Mouse (Mus musculus) kidney, postnatal 0 days (tissue): Measurements from ENCODE around the gene Gm44579. TPM values are rescaled to one million over a fixed set of nuclear protein-coding genes. Genes with fewer than 3 reads are reported as not detected.
A peak's percentile ranks its signal among the peaks of the same experiment; 100 is the strongest.

Experiments used
- ATAC-seq: fragments of 200-750 bp; cut with Nextera tagmentation; replicated peaks from 2 replicates; pipeline ENCODE4 v1.8.0; 2017; ENCODE audit warnings: low read depth, moderate number of reproducible peaks, moderate TSS enrichment, moderate library complexity; ENCODE audit not compliant: low FRiP score
- DNase-seq: peaks from one replicate; pipeline ENCODE4 v3.0.0-alpha.2; 2016; ENCODE audit warnings: low spot score
- H3K27ac ChIP-seq: fragments of 300-500 bp; sonication (generic); 2 replicates; pipeline ENCODE4 v1.5.1; 2014; ENCODE audit warnings: mild to moderate bottlenecking
- H3K27me3 ChIP-seq: fragments of 300-500 bp; sonication (generic); 2 replicates; pipeline ENCODE4 v1.6.1; 2014; ENCODE audit warnings: low read length, mixed read lengths; ENCODE audit not compliant: insufficient read depth
- H3K36me3 ChIP-seq: fragments of 300-500 bp; sonication (generic); 2 replicates; pipeline ENCODE4 v1.6.1; 2014; ENCODE audit warnings: low read length, mixed read lengths; ENCODE audit not compliant: insufficient read depth
- H3K4me1 ChIP-seq: fragments of 300-500 bp; sonication (generic); replicated peaks from 2 replicates; pipeline ENCODE4 v1.6.1; 2014; ENCODE audit warnings: antibody characterized with exemption, low read length, mixed read lengths; ENCODE audit not compliant: insufficient read depth
- H3K4me2 ChIP-seq: fragments of 300-500 bp; sonication (generic); 2 replicates; pipeline ENCODE4 v1.6.1; 2014; ENCODE audit warnings: mild to moderate bottlenecking, low read length, moderate library complexity, mixed read lengths
- H3K4me3 ChIP-seq: fragments of 300-500 bp; sonication (generic); replicated peaks from 2 replicates; pipeline ENCODE4 v1.5.1; 2014; ENCODE audit warnings: low read depth, low read length
- H3K9ac ChIP-seq: fragments of 300-500 bp; sonication (generic); 2 replicates; pipeline ENCODE4 v1.6.1; 2014; ENCODE audit warnings: low read depth, low read length
- H3K9me3 ChIP-seq: fragments of 300-500 bp; sonication (generic); replicated peaks from 2 replicates; pipeline ENCODE4 v1.6.1; 2016; ENCODE audit warnings: low read length, inconsistent platforms, mixed read lengths
- CTCF ChIP-seq: IDR thresholded peaks from 2 replicates; pipeline ENCODE4 v1.5.1; 2016; ENCODE audit warnings: antibody characterized with exemption, low read depth, mild to moderate bottlenecking, moderate library complexity
- WGBS: fragments of 180-500 bp; shearing (Covaris S2); extraction: QIAGEN DNeasy Blood & Tissue Kit; methylation state at CpG from one replicate; pipeline ENCODE4 v1.1.7; 2014; 5-methylcytosine and 5-hydroxymethylcytosine counted together
- polyA plus RNA-seq: library from polyadenylated mRNA; unstranded; fragments of >200 nt; fragmentation: Nextera tagmentation; extraction: Ambion mirVana; gene quantifications from 2 replicates; pipeline ENCODE4 v1.2.1, GENCODE M21; 2015

Gene Gm44579
- polyA plus RNA-seq, 1 experiment from 2014 or later, result not detected

- no peak for TF ChIP-seq CTCF
- Histone ChIP-seq H3K4me2 (peak overlapping the region; percentile 67; the same call in 1 of the 2 replicates), H3K9me3 (no peaks in the 10 kb centered on the region), H3K4me1 (peaks cover 3% of the 10 kb centered on the region; the same call in 1 of the 2 replicates), H3K27ac (peak overlapping the region; percentile 36; the same call in 1 of the 2 replicates), H3K27me3 (no peaks in the 10 kb centered on the region), H3K4me3 (no peak overlapping the region), H3K9ac (no peak overlapping the region), H3K36me3 (no peaks in the 10 kb centered on the region)
- 0 out of 2 replicates have a peak, but pooled peaks have one; percentile 8 for ATAC-seq
- WGBS, result 41% methylated on average over 12 of the region's 12 CpGs
- DNase-seq, result no peak
Measured at GRCm38 (mm10) chr15:98181856-98182570, 38.8 kb downstream of the Gm44579 start.

DNA sequence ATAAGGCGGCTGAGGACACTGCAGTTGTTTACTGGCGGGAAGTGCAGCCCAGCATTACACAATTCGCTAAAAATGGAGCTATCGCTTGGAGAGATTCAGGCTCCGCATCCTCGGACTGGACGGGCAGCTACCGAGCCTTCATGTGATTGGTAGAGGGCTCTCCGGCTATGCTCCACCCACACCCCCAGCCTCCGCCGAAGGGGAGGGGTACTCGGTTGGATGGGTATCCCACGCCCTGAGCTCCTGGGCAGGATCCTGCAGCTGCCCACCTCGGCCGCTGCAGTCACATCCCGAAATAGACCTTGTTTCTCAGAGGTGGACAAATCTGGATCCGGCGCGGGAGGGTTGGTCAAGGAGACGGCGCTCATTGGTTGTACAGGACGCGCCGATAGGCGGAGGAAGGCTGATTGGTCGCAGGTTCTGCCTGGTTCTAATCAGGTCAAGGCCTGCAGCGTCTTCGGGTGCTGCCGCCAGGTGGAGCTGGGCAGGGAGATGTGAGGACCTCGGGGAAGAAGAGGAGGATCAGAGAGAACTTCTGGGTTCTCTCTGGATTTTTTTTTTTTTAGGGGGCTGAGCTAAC lies 39.6 kb downstream of the Gm44579 start:
- Histone ChIP-seq H3K36me3 (no peaks in the 10 kb centered on the region), H3K9ac (peak overlapping the region; percentile 32; the same call in 1 of the 2 replicates), H3K4me1 (peaks cover 3% of the 10 kb centered on the region; the same call in 1 of the 2 replicates), H3K9me3 (no peaks in the 10 kb centered on the region), H3K4me3 (peak overlapping the region; percentile 41), H3K4me2 (peak overlapping the region; percentile 67), H3K27ac (peak overlapping the region; percentile 61; the same call in 1 of the 2 replicates), H3K27me3 (no peaks in the 10 kb centered on the region)
- WGBS, result under 1% methylated on average over 30 of the region's 30 CpGs
- ATAC-seq (peak; percentile 94), DNase-seq (peak; percentile 98)
- peak; percentile 87 for TF ChIP-seq CTCF

DNA sequence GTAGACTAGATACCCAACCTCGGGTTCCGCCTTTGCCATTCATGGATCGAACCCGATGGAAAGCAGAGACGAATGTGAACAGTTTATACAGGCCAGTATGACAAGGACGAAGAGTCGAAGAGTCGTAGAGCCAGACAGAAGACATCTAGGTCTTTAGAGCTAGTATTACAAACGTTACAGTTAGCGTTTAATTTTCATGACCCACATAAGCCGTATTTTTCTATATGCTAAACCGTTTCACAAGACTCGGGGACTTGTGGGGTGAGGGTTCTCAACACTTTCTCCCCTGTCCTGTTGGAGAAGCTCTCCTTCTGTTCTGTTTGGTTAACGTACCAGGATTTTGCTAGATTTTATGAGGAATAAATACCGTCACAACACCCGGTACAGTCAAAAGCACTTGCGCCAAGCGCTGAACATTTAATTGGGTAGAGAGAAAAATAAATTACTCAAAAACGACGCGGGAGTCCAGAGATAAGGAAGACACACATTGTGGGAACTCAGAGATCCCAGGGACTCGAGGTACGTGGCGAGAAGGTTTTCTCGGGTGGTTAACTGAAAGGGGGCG lies 40.1 kb downstream of the Gm44579 start:
- Histone ChIP-seq H3K27ac (peak overlapping the region; percentile 61; the same call in 1 of the 2 replicates), H3K9me3 (no peaks in the 10 kb centered on the region), H3K9ac (peak overlapping the region; percentile 32; the same call in 1 of the 2 replicates), H3K4me1 (peaks cover 3% of the 10 kb centered on the region; the same call in 1 of the 2 replicates), H3K36me3 (no peaks in the 10 kb centered on the region), H3K27me3 (no peaks in the 10 kb centered on the region), H3K4me3 (peak overlapping the region; percentile 41), H3K4me2 (peak overlapping the region; percentile 67)
- no peak for DNase-seq
- WGBS, result 5% methylated on average over 26 of the region's 26 CpGs
- no peak for TF ChIP-seq CTCF
- ATAC-seq, result no peak

GRCm38 (mm10) chr15:98177320-98177719 lies 43.5 kb downstream of the Gm44579 start:
- Histone ChIP-seq H3K4me1 (peaks cover 3% of the 10 kb centered on the region; the same call in 1 of the 2 replicates), H3K4me2 (no peak overlapping the region), H3K9me3 (no peaks in the 10 kb centered on the region), H3K4me3 (no peak overlapping the region), H3K9ac (no peak overlapping the region), H3K27me3 (no peaks in the 10 kb centered on the region), H3K27ac (no peak overlapping the region), H3K36me3 (no peaks in the 10 kb centered on the region)
- WGBS, result 55% methylated on average over 3 of the region's 3 CpGs
- DNase-seq, result no peak
- no peak for ATAC-seq
- no peak for TF ChIP-seq CTCF

DNA sequence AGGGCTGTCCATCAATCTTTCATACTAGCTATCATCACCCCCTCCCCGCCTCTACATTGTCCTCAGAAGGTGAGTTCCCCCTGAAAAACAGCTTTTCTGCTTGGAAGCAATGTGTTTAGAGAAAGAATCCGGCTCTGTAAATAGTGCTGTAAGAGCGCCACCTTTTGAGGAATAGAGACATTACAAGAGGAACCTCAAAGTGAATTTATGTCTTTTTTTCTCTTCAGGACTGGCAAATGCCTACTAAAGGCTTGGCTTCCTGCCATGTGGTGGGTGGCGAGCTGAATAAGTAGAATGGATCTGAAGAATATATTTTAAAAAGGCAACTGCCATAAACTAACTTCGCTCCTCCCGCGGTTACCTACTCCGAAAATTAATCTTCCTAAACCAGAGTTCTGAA lies 47.0 kb downstream of the Gm44579 start:
- DNase-seq (peak; percentile 87), ATAC-seq (no peak)
- H3K27me3 ChIP-seq, result peaks cover 4% of the 10 kb centered on the region; the same call in 1 of the 2 replicates
- WGBS, result 29% methylated on average over 8 of the region's 8 CpGs
- H3K36me3 ChIP-seq, result no peaks in the 10 kb centered on the region
- H3K9ac ChIP-seq, result no peak overlapping the region
- no peaks in the 10 kb centered on the region for H3K4me1 ChIP-seq
- no peak overlapping the region for H3K4me2 ChIP-seq
- peak; percentile 75 for TF ChIP-seq CTCF
- H3K27ac ChIP-seq, result no peak overlapping the region
- no peak overlapping the region for H3K4me3 ChIP-seq
- no peaks in the 10 kb centered on the region for H3K9me3 ChIP-seq

GRCm38 (mm10) chr15:98172113-98172512 lies 48.7 kb downstream of the Gm44579 start:
- peaks cover 21% of the 10 kb centered on the region for H3K27me3 ChIP-seq
- no peak overlapping the region for H3K27ac ChIP-seq
- WGBS, result 69% methylated on average over 5 of the region's 5 CpGs
- no peaks in the 10 kb centered on the region for H3K36me3 ChIP-seq
- 0 out of 2 replicates have a peak, but pooled peaks cover 6% of the 10 kb centered on the region for H3K4me1 ChIP-seq
- TF ChIP-seq CTCF, result no peak
- no peaks in the 10 kb centered on the region for H3K9me3 ChIP-seq
- no peak for ATAC-seq
- H3K4me2 ChIP-seq, result no peak overlapping the region
- no peak overlapping the region for H3K9ac ChIP-seq
- H3K4me3 ChIP-seq, result no peak overlapping the region
- DNase-seq, result no peak
